In the genomic region with DNA sequence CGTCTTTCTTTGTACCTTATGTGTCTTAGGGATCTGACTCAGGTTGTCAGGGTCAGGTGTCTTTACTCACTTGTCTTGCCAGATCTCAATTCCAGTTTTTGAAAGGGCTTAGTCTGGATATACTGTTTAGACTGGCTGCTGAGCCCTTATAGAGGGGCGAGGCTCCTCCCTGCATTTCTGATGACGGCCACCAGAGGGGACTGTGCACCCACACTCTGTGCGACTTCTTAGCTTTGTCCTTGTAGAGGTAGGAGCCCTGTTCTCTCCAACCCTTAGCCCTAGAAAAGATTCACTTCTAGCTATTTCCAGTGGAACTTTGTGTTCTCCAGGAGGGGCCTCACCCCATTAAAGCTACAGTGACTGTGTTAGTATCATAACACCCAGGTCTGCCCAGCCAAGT, we compare ENCODE assay signal across 8 mouse cellular contexts.
DNase-seq lines count a peak whose midpoint lies in the region; ATAC-seq and TF ChIP-seq lines count a peak whose summit lies in the region.

No protein-coding gene starts in this region.

- H3K9me3 ChIP-seq in intestine, postnatal 0 days (ENCODE audit: control insufficient read depth), result no peaks in the 10 kb centered on the region
- H3K9me3 ChIP-seq in midbrain, embryonic 13.5 days, result no peaks in the 10 kb centered on the region

- CTCF ChIA-PET in Patski (lab: Charles Lee), result interaction anchor here (0.7 to 2.3 kb wide), 12 partner anchors 12 to 373 kb away, joined by 3 to 10 read pairs (median 4); partner anchors contain the start of gene Fam208a

- H3K27me3 ChIP-seq in Patski, result no peaks in the 10 kb centered on the region
- H3K27me3 ChIP-seq in intestine, postnatal 0 days (replicated peaks; ENCODE audit: control insufficient read depth, insufficient read depth, low read length), result no peaks in the 10 kb centered on the region
- no peaks in the 10 kb centered on the region for H3K27me3 ChIP-seq in midbrain, embryonic 13.5 days
- H3K27me3 ChIP-seq in small intestine, adult 2 months (ENCODE audit: control insufficient read depth, insufficient read depth, low read length), result no peaks in the 10 kb centered on the region

- peak; percentile 95 for TF ChIP-seq CTCF in Patski (IDR thresholded peaks at IDR 0.05)
- no peak; the same call in none of the 2 replicates for TF ChIP-seq CTCF in gastrocnemius, adult 2 months (IDR thresholded peaks at IDR 0.05)
- peak; percentile 95 for TF ChIP-seq CTCF in intestine, postnatal 0 days (IDR thresholded peaks at IDR 0.05; ENCODE audit: low read depth)
- TF ChIP-seq CTCF in small intestine, adult 2 months (IDR thresholded peaks at IDR 0.05; ENCODE audit: extremely low read depth, insufficient read length, insufficient replicate concordance, low read depth, low read length), result peak; percentile 88

- POLR2A ChIA-PET in Patski (lab: Charles Lee), result no interaction called here

- in situ Hi-C loops in Patski (cut with MboI; ENCODE audit: low pct_unique_long_range_greater_than_20kb), result loop anchor here (5.0 to 25.0 kb wide), 3 partner anchors 245 to 558 kb away; no protein-coding TSS in a partner anchor

- no peaks in the 10 kb centered on the region for H3K36me3 ChIP-seq in intestine, postnatal 0 days (ENCODE audit: control insufficient read depth, insufficient read depth)
- H3K36me3 ChIP-seq in midbrain, embryonic 13.5 days, result no peaks in the 10 kb centered on the region
- H3K36me3 ChIP-seq in small intestine, adult 2 months (ENCODE audit: control insufficient read depth, insufficient read depth, low read length), result no peaks in the 10 kb centered on the region

- intact Hi-C loops in gastrocnemius, adult 2 months (cut with DNase I), result loop anchor here (1.0 to 5.0 kb wide), 2 partner anchors 150 to 227 kb away; no protein-coding TSS in a partner anchor
- intact Hi-C loops in left cerebral cortex, postnatal 36 days (cut with DNase I), result loop anchor here (1.0 to 2.0 kb wide), 2 partner anchors 150 to 227 kb away; no protein-coding TSS in a partner anchor

- no peak for TF ChIP-seq POLR2A in small intestine, adult 2 months (IDR thresholded peaks at IDR 0.05; ENCODE audit: low read depth, low read length)

- H3K27ac ChIP-seq in gastrocnemius, adult 2 months, result no peak overlapping the region
- no peak overlapping the region for H3K27ac ChIP-seq in intestine, postnatal 0 days (ENCODE audit: low read depth, low read length)
- H3K27ac ChIP-seq in midbrain, embryonic 13.5 days, result no peak overlapping the region
- no peak overlapping the region for H3K27ac ChIP-seq in small intestine, adult 2 months (ENCODE audit: insufficient read depth, low read depth, low read length)

- no peak overlapping the region for H3K9ac ChIP-seq in intestine, postnatal 0 days (ENCODE audit: low read depth, low read length)
- H3K9ac ChIP-seq in midbrain, embryonic 13.5 days (replicated peaks), result no peak overlapping the region

- no peak for DNase-seq in Patski (ENCODE audit: low read depth, low spot score)
- DNase-seq in cerebellum, postnatal 10 days, result peak; percentile 89 to 91
- DNase-seq in gastrocnemius, adult 2 months, result peak; percentile 76
- peak; percentile 80 to 84 for DNase-seq in left cerebral cortex, postnatal 36 days (ENCODE audit: low spot score in 2 of 2)

- no peak overlapping the region for H3K4me3 ChIP-seq in gastrocnemius, adult 2 months
- no peak overlapping the region for H3K4me3 ChIP-seq in intestine, postnatal 0 days (ENCODE audit: low read depth, low read length)
- H3K4me3 ChIP-seq in midbrain, embryonic 13.5 days (replicated peaks), result no peak overlapping the region
- H3K4me3 ChIP-seq in small intestine, adult 2 months (ENCODE audit: low read depth, low read length), result no peak overlapping the region

- H3K4me1 ChIP-seq in intestine, postnatal 0 days (replicated peaks; ENCODE audit: control insufficient read depth, insufficient read depth, low read length), result 0 out of 2 replicates have a peak, but pooled peaks cover 4% of the 10 kb centered on the region
- no peaks in the 10 kb centered on the region for H3K4me1 ChIP-seq in midbrain, embryonic 13.5 days (replicated peaks)
- H3K4me1 ChIP-seq in small intestine, adult 2 months (ENCODE audit: control insufficient read depth, insufficient read depth, insufficient read length, low read length), result peaks cover 12% of the 10 kb centered on the region; the same call in 1 of the 2 replicates

- H3K4me2 ChIP-seq in intestine, postnatal 0 days (replicated peaks; ENCODE audit: low read depth), result no peak overlapping the region
- no peak overlapping the region for H3K4me2 ChIP-seq in midbrain, embryonic 13.5 days (replicated peaks)

- no peak for ATAC-seq in Patski
- peak; percentile 54; the same call in 1 of the 2 replicates for ATAC-seq in intestine, postnatal 0 days
- peak; percentile 83; the same call in 1 of the 2 replicates for ATAC-seq in midbrain, embryonic 13.5 days
- ATAC-seq in erythroid progenitor cell, adult 5-6 weeks (replicated peaks; ENCODE audit: low FRiP score, poor library complexity, severe bottlenecking), result no peak

- WGBS in intestine, postnatal 0 days, result 13% methylated on average over 4 of the region's 4 CpGs
- WGBS in midbrain, embryonic 13.5 days, result 5% methylated on average over 4 of the region's 4 CpGs
- 21% methylated on average over 4 of the region's 4 CpGs for WGBS in small intestine, adult 2 months

Comparison
In these comparisons a context has a peak if more than half of its experiments do, and no peak if none do; other contexts are left out.
1. ATAC-seq: peak in intestine, postnatal 0 days (single experiment) and midbrain, embryonic 13.5 days (single experiment); none in Patski (single experiment) and erythroid progenitor cell, adult 5-6 weeks (single experiment).